Mouse (Mus musculus) liver (tissue): ENCODE measurements around the gene Taf5l.

Experiments used
- DNase-seq: peaks from one replicate; pipeline ENCODE4 v3.0.0-alpha.2; 2020; ENCODE audit warnings: mixed read lengths

The Taf5l gene

GRCm38 (mm10) chr8:123959473-123959872 is 61.7 kb downstream of the Taf5l start:
- no peak for DNase-seq

DNA sequence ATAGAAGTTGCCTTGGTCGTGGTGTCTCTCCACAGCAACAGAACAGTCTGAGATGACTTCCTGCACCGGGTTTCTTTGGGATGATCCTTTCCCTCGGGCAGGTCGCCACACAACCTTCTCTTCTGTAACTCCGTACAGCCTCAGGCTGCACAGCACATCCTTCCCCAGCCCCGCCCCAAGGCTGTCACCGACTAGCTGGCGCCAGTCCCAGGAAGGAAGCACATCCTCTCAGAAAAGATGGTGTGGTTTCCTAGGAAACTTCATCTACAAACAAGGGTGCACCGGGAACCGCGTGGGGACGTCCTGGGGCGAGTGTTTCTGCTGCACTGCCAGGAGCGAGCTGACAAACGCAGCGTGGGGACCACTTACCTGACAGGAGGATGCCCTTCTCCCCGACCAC is 63.1 kb downstream of the Taf5l start:
- DNase-seq = no peak

GRCm38 (mm10) chr8:123954246-123954645 is 67.0 kb downstream of the Taf5l start:
- no peak for DNase-seq

DNA sequence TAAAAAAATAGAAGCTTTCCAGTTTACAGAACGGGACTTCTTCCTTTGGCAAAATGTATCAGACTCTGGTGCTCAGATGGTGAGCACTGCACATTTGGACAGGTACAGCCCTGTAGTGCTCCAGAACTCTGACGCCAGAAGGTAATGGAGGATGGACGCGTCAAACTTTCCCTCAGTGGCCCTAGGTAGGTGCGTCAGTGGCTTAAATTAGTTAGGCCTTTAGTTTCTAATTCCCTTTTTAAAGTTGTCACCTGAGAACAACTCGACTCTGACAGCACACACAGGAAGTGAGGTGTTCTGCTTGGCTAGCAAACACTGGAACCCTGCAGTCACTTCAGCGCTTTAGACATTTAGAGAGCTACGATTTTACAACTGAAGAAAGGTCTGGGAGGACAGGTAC is 67.5 kb downstream of the Taf5l start:
- DNase-seq = no peak

DNA sequence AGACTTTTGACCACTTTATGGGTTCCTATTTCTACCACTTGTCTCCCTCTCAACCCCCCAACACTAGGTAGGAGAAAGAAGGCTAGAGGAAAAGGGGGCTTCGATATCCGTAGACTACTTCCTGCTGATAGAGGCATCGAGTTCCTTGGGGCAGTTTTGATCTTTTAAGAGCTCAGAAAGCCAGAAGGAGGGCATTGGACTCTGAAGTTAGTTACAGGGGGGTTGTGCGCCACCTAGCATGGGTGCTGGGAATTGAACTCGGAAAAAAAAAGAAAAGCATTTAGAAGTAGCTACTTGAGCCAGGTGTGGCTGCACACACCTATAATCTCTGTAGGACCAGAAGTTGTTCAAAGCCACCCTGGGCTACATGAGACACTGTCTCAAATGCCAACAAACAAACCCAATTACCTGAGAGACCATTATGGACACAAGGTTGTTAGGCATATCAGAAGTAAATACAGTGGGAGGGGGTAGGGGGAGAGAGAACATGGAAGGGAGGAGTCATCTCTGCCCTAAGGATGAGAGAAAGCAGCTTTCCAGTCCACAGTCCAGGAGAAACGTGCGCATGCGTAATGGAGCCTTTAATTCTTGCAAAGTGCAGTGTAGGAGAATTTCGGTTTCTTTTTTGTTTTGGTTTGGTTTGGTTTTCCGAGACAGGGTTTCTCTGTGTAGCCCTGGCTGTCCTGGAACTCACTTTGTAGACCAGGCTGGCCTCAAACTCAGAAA is 71.0 kb downstream of the Taf5l start:
- peak; percentile 66 for DNase-seq

DNA sequence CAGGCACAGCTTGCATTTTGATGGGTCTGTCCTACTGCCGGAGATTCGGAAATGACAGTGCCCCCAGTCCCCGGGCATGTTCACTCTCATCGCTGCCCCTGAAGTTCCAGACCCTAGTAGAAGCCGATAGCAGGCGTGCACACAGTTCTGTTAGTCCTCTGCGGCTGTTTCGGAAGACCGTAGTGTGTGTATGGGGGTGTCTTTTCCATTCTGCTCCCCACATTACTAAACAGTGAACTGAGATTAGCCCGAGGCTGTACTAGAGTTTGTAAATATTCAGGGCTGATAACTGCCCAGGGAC is 71.6 kb downstream of the Taf5l start:
- no peak for DNase-seq

- DNase-seq = peak; percentile 97
Measured at GRCm38 (mm10) chr8:123948942-123949685, 72.1 kb downstream of the Taf5l start, which contains the start of gene Nup133. Gene Nup133, minus strand, starts transcription at chr8:123949265.
